ENCODE assay signal across 19 mouse cellular contexts in genomic region chr3:42571877-42572459, GRCm38 (mm10).
DNase-seq lines count a peak whose midpoint lies in the region; ATAC-seq lines count a peak whose summit lies in the region.
"Had no signal": no experiment of that assay in that cellular context is flagged by ENCODE, and none has a peak within 500 bp of the region (broad histone marks: within the 10 kb centered on the region; RNA-seq: fewer than 3 reads in every experiment).

No protein-coding gene starts in this region.

- H3K4me1 ChIP-seq in midbrain, embryonic 10.5 days = peaks cover 20% of the 10 kb centered on the region
- no peaks in the 10 kb centered on the region for H3K4me1 ChIP-seq in midbrain, embryonic 11.5 days (ENCODE audit: control insufficient read depth, insufficient read depth, low read length)
- H3K4me1 ChIP-seq in forebrain, embryonic 14.5 days (ENCODE audit: control insufficient read depth, insufficient read depth, low read length) = 0 out of 2 replicates have a peak, but pooled peaks cover 8% of the 10 kb centered on the region
- H3K4me1 ChIP-seq in hindbrain, embryonic 16.5 days (ENCODE audit: control insufficient read depth, insufficient read depth, low read depth, low read length) = no peaks in the 10 kb centered on the region; the same call in 1 of the 2 replicates
- H3K4me1 ChIP-seq: heart, embryonic 15.5 days; limb, embryonic 15.5 days; megakaryocyte, embryonic 14.5 days; stomach, embryonic 15.5 days had no signal

- no peak for ATAC-seq in midbrain, embryonic 11.5 days (ENCODE audit: low FRiP score)
- ATAC-seq in forebrain, embryonic 14.5 days = peak; percentile 55
- peak; percentile 80 for ATAC-seq in hindbrain, embryonic 16.5 days
- ATAC-seq: Patski had no signal

- H3K36me3 ChIP-seq in midbrain, embryonic 10.5 days = no peaks in the 10 kb centered on the region
- no peaks in the 10 kb centered on the region for H3K36me3 ChIP-seq in midbrain, embryonic 11.5 days (ENCODE audit: control insufficient read depth, insufficient read depth, low read length)
- H3K36me3 ChIP-seq in forebrain, embryonic 14.5 days (ENCODE audit: control insufficient read depth, insufficient read depth, low read length) = no peaks in the 10 kb centered on the region
- no peaks in the 10 kb centered on the region for H3K36me3 ChIP-seq in hindbrain, embryonic 16.5 days (ENCODE audit: control insufficient read depth, insufficient read depth, low read length)
- H3K36me3 ChIP-seq: heart, embryonic 15.5 days; limb, embryonic 15.5 days; stomach, embryonic 15.5 days had no signal

- H3K27ac ChIP-seq in midbrain, embryonic 10.5 days (replicated peaks) = peak overlapping the region; percentile 59; the same call in 1 of the 2 replicates
- no peak overlapping the region for H3K27ac ChIP-seq in midbrain, embryonic 11.5 days (ENCODE audit: low read depth, low read length)
- H3K27ac ChIP-seq in forebrain, embryonic 14.5 days (ENCODE audit: low read depth, low read length) = no peak overlapping the region
- no peak overlapping the region for H3K27ac ChIP-seq in hindbrain, embryonic 16.5 days (ENCODE audit: low read depth, low read length)
- H3K27ac ChIP-seq: heart, adult 2 months; heart, embryonic 15.5 days; limb, embryonic 15.5 days; stomach, embryonic 15.5 days had no signal

- no peak for DNase-seq in midbrain, embryonic 10.5 days (ENCODE audit: low spot score)
- DNase-seq in midbrain, embryonic 11.5 days (ENCODE audit: low spot score, missing footprints) = no peak
- DNase-seq in forebrain, embryonic 14.5 days (ENCODE audit: low spot score) = peak; percentile 31
- DNase-seq in thymus, postnatal 25 days = no peak
- DNase-seq in embryo, embryonic 10 days (ENCODE audit: low spot score) = no peak
- DNase-seq in right cerebral cortex, postnatal 25 days = no peak
- DNase-seq: gastrocnemius, postnatal 14 days; heart, adult 2 months; kidney, adult 9 months; kidney, postnatal 4 days; lung, postnatal 14 days; thymus, adult 2 months had no signal

- no peak overlapping the region for H3K9ac ChIP-seq in midbrain, embryonic 11.5 days (ENCODE audit: low read length)
- H3K9ac ChIP-seq in forebrain, embryonic 14.5 days (ENCODE audit: low read length) = no peak overlapping the region
- H3K9ac ChIP-seq in hindbrain, embryonic 16.5 days (ENCODE audit: low read depth, low read length) = no peak overlapping the region
- H3K9ac ChIP-seq: heart, embryonic 15.5 days; limb, embryonic 15.5 days; stomach, embryonic 15.5 days had no signal

- no peaks in the 10 kb centered on the region for H3K9me3 ChIP-seq in midbrain, embryonic 10.5 days (replicated peaks)
- no peaks in the 10 kb centered on the region for H3K9me3 ChIP-seq in midbrain, embryonic 11.5 days (ENCODE audit: control insufficient read depth, low read length)
- H3K9me3 ChIP-seq in forebrain, embryonic 14.5 days (replicated peaks; ENCODE audit: control insufficient read depth, low read length) = no peaks in the 10 kb centered on the region
- H3K9me3 ChIP-seq in hindbrain, embryonic 16.5 days (ENCODE audit: control insufficient read depth, low read length) = no peaks in the 10 kb centered on the region
- H3K9me3 ChIP-seq: heart, embryonic 15.5 days; limb, embryonic 15.5 days; megakaryocyte, embryonic 14.5 days; stomach, embryonic 15.5 days had no signal

- H3K27me3 ChIP-seq in midbrain, embryonic 10.5 days (ENCODE audit: low read depth, poor library complexity, severe bottlenecking) = no peaks in the 10 kb centered on the region
- no peaks in the 10 kb centered on the region for H3K27me3 ChIP-seq in midbrain, embryonic 11.5 days (ENCODE audit: control insufficient read depth, insufficient read depth, low read length)
- no peaks in the 10 kb centered on the region for H3K27me3 ChIP-seq in forebrain, embryonic 14.5 days (replicated peaks; ENCODE audit: control insufficient read depth, insufficient read depth, low read length)
- H3K27me3 ChIP-seq in hindbrain, embryonic 16.5 days (replicated peaks; ENCODE audit: control insufficient read depth, insufficient read depth, low read length) = no peaks in the 10 kb centered on the region
- H3K27me3 ChIP-seq: heart, embryonic 15.5 days; limb, embryonic 15.5 days; megakaryocyte, embryonic 14.5 days; Patski; stomach, embryonic 15.5 days had no signal

- 42% methylated on average over 3 of the region's 3 CpGs for whole genome bisulfite sequencing in midbrain, embryonic 10.5 days
- WGBS in midbrain, embryonic 11.5 days = 24% methylated on average over 3 of the region's 3 CpGs
- WGBS in forebrain, embryonic 14.5 days = 1% methylated on average over 3 of the region's 3 CpGs
- WGBS in hindbrain, embryonic 16.5 days = 12% methylated on average over 3 of the region's 3 CpGs

- no peak overlapping the region for H3K4me3 ChIP-seq in midbrain, embryonic 10.5 days
- H3K4me3 ChIP-seq in midbrain, embryonic 11.5 days (ENCODE audit: low read depth, low read length) = no peak overlapping the region
- H3K4me3 ChIP-seq in forebrain, embryonic 14.5 days (ENCODE audit: low read depth, low read length) = no peak overlapping the region
- no peak overlapping the region for H3K4me3 ChIP-seq in hindbrain, embryonic 16.5 days (ENCODE audit: low read length)
- H3K4me3 ChIP-seq: heart, adult 2 months; heart, embryonic 15.5 days; limb, embryonic 15.5 days; megakaryocyte, embryonic 14.5 days; myocyte; stomach, embryonic 15.5 days had no signal

- no peak overlapping the region for H3K4me2 ChIP-seq in midbrain, embryonic 11.5 days
- H3K4me2 ChIP-seq in forebrain, embryonic 14.5 days (ENCODE audit: low read length) = no peak overlapping the region
- no peak overlapping the region for H3K4me2 ChIP-seq in hindbrain, embryonic 16.5 days (ENCODE audit: low read length)
- H3K4me2 ChIP-seq: heart, embryonic 15.5 days; limb, embryonic 15.5 days; stomach, embryonic 15.5 days had no signal
